In the genomic region with DNA sequence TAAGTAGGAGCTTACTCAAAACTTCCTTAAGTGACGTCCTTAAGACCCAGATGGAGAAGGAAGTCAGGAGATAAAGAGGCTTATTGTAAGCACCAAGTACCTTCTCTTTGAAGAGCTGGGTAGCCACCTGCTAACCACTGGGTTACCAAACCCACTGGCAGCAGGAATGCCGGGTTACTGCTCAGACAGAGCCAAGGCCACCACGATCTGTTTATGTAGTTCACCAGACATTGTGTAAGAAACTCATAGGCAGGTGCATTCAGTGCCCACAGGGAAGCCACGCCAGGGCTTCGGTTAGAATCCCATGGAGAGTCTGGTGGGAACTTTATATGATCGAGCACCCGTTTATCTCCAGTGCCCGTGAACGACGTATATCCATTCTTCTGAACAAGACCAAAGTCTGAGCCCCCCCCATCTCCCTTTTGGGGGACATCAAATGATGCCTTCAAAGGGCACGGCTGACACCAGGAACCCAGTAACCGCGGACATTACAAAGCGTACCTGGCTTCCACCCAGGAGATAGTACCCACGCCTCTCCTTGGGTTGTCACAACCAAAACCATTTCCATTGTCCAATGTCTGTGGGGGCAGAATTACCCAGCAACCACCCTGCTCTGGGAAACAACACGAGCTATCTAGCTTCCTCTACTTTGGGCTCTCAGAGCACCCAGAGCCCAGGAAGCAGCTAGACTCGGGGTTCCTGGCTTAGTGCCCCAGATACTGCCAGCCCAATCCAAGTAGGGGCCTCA, we compare ENCODE assay signal across 14 mouse cellular contexts. TPM values are rescaled to one million over a fixed set of nuclear protein-coding genes. Genes with fewer than 3 reads are reported as not detected.
DNase-seq lines count a peak whose midpoint lies in the region; ATAC-seq and TF ChIP-seq lines count a peak whose summit lies in the region.
"Had no signal": no experiment of that assay in that cellular context is flagged by ENCODE, and none has a peak within 500 bp of the region (broad histone marks: within the 10 kb centered on the region; RNA-seq: fewer than 3 reads in every experiment).

No protein-coding gene starts in this region.

- 87% methylated on average over 17 of the region's 17 CpGs for WGBS in heart, embryonic 10.5 days
- WGBS in lung, adult 2 months, result 65% methylated on average over 17 of the region's 17 CpGs
- WGBS in forebrain, embryonic 16.5 days, result 63% methylated on average over 17 of the region's 17 CpGs
- WGBS in midbrain, embryonic 13.5 days, result 92% methylated on average over 17 of the region's 17 CpGs

- H3K9ac ChIP-seq in forebrain, embryonic 16.5 days (replicated peaks; ENCODE audit: low read depth, low read length), result no peak overlapping the region
- no peak overlapping the region for H3K9ac ChIP-seq in midbrain, embryonic 13.5 days (replicated peaks)
- H3K9ac ChIP-seq: liver, embryonic 14.5 days had no signal

- no peak overlapping the region for H3K4me2 ChIP-seq in forebrain, embryonic 16.5 days (ENCODE audit: low read length)
- H3K4me2 ChIP-seq in midbrain, embryonic 13.5 days (replicated peaks), result no peak overlapping the region

- DNase-seq in heart, embryonic 10.5 days (ENCODE audit: low spot score), result no peak
- no peak for DNase-seq in heart, adult 8-10 months (ENCODE audit: low spot score)
- peak; percentile 39 for DNase-seq in lung, postnatal 36 days
- DNase-seq in lung, adult 2 months, result no peak
- no peak for DNase-seq in urinary bladder, postnatal 36 days (ENCODE audit: low spot score in 2 of 2)
- DNase-seq in spleen, adult 12 weeks (ENCODE audit: low spot score), result no peak
- DNase-seq: adrenal gland, postnatal 25 days; gastrocnemius, postnatal 25 days; heart, postnatal 14 days; right cerebral cortex, adult 18-20 months had no signal

- no peak for TF ChIP-seq POLR2A in lung, adult 2 months (IDR thresholded peaks at IDR 0.05; ENCODE audit: borderline replicate concordance, extremely low read depth, low read depth, low read length)

- no peak; the same call in 1 of the 2 replicates for ATAC-seq in forebrain, embryonic 16.5 days
- no peak for ATAC-seq in midbrain, embryonic 13.5 days

- H3K27me3 ChIP-seq in heart, embryonic 10.5 days (ENCODE audit: insufficient read depth, poor library complexity, severe bottlenecking), result peaks cover 17% of the 10 kb centered on the region
- no peaks in the 10 kb centered on the region for H3K27me3 ChIP-seq in forebrain, embryonic 16.5 days (replicated peaks; ENCODE audit: control insufficient read depth, insufficient read depth, low read length)
- no peaks in the 10 kb centered on the region for H3K27me3 ChIP-seq in midbrain, embryonic 13.5 days

- no peak overlapping the region for H3K4me3 ChIP-seq in heart, embryonic 10.5 days
- H3K4me3 ChIP-seq in lung, adult 2 months (replicated peaks; ENCODE audit: extremely low read depth, low read depth, low read length), result no peak overlapping the region
- H3K4me3 ChIP-seq in forebrain, embryonic 16.5 days (replicated peaks; ENCODE audit: low read length), result no peak overlapping the region
- H3K4me3 ChIP-seq in midbrain, embryonic 13.5 days (replicated peaks), result no peak overlapping the region
- H3K4me3 ChIP-seq: myocyte had no signal

- no peak for TF ChIP-seq CTCF in lung, adult 2 months (IDR thresholded peaks at IDR 0.05; ENCODE audit: insufficient read depth, low read length)

- H3K9me3 ChIP-seq in heart, embryonic 10.5 days, result no peaks in the 10 kb centered on the region
- H3K9me3 ChIP-seq in forebrain, embryonic 16.5 days (ENCODE audit: control insufficient read depth, low read length), result no peaks in the 10 kb centered on the region
- H3K9me3 ChIP-seq in midbrain, embryonic 13.5 days, result no peaks in the 10 kb centered on the region

- H3K36me3 ChIP-seq in heart, embryonic 10.5 days, result no peaks in the 10 kb centered on the region
- no peaks in the 10 kb centered on the region for H3K36me3 ChIP-seq in forebrain, embryonic 16.5 days (ENCODE audit: control insufficient read depth, insufficient read depth)
- no peaks in the 10 kb centered on the region for H3K36me3 ChIP-seq in midbrain, embryonic 13.5 days

- H3K27ac ChIP-seq in heart, embryonic 10.5 days, result 0 out of 2 replicates have a peak overlapping the region, but pooled peaks have one; percentile 13
- H3K27ac ChIP-seq in forebrain, embryonic 16.5 days (ENCODE audit: low read length), result peak overlapping the region; percentile 89
- H3K27ac ChIP-seq in midbrain, embryonic 13.5 days, result 0 out of 2 replicates have a peak overlapping the region, but pooled peaks have one; percentile 53
- H3K27ac ChIP-seq: liver, embryonic 14.5 days had no signal

- peaks cover 34% of the 10 kb centered on the region for H3K4me1 ChIP-seq in heart, embryonic 10.5 days
- H3K4me1 ChIP-seq in lung, adult 2 months (ENCODE audit: control insufficient read depth, insufficient read depth, low read length), result 0 out of 2 replicates have a peak, but pooled peaks cover 3% of the 10 kb centered on the region
- H3K4me1 ChIP-seq in forebrain, embryonic 16.5 days (replicated peaks; ENCODE audit: control insufficient read depth, insufficient read depth, low read length), result peaks cover 54% of the 10 kb centered on the region
- H3K4me1 ChIP-seq in midbrain, embryonic 13.5 days (replicated peaks), result peaks cover 44% of the 10 kb centered on the region

RNA-seq across cellular contexts. Expression of gene Celsr1, which starts 42.7 kb away (rescaled TPM):
- polyA plus RNA-seq in heart, embryonic 10.5 days (2016; fragmentation: Nextera tagmentation; extraction: Ambion mirVana), result 1.3 and 2.3 TPM in 2 replicates
- 1 to 10 TPM; 3.2 to 7.3 (median 4.5) TPM for total RNA-seq in heart, adult 8-10 months (2022)
- polyA plus RNA-seq in lung, adult 2 months (2012; rRNA removed), result 16.0 and 16.2 TPM in 2 replicates
- polyA plus RNA-seq in forebrain, embryonic 16.5 days (2015; fragmentation: Nextera tagmentation; extraction: Ambion mirVana), result 4.6 and 5.6 TPM in 2 replicates
- 2.0 and 2.7 TPM in 2 replicates for polyA plus RNA-seq in midbrain, embryonic 13.5 days (2015; fragmentation: Nextera tagmentation; extraction: Ambion mirVana)

Comparison
In these comparisons a context has a peak if more than half of its experiments do, and no peak if none do; other contexts are left out.
1. H3K27ac ChIP-seq: peak in every context shown above with its lines; median percentile 89 in forebrain, embryonic 16.5 days; 53 in midbrain, embryonic 13.5 days; 13 in heart, embryonic 10.5 days.